Mouse (Mus musculus) hindbrain, embryonic 14.5 days (tissue): ENCODE measurements around the gene Sec22b. TPM values are rescaled to one million over a fixed set of nuclear protein-coding genes. Genes with fewer than 3 reads are reported as not detected.
A peak's percentile ranks its signal among the peaks of the same experiment; 100 is the strongest.

Experiments
- ATAC-seq: fragments of 200-750 bp; cut with Nextera tagmentation; 2 replicates; pipeline ENCODE4 v1.8.0; 2017; ENCODE audit warnings: moderate number of reproducible peaks, mild to moderate bottlenecking, moderate TSS enrichment, moderate library complexity; ENCODE audit not compliant: low FRiP score
- DNase-seq: peaks from one replicate; pipeline ENCODE4 v3.0.0-alpha.2; 2015; ENCODE audit warnings: low spot score
- H3K27ac ChIP-seq: fragments of 300-500 bp; sonication (generic); 2 replicates; pipeline ENCODE4 v1.5.1; 2014; ENCODE audit warnings: mild to moderate bottlenecking, moderate library complexity
- H3K27me3 ChIP-seq: fragments of 300-500 bp; sonication (generic); 2 replicates; pipeline ENCODE4 v1.6.1; 2014; ENCODE audit warnings: mild to moderate bottlenecking, low read length, mixed read lengths; ENCODE audit not compliant: control insufficient read depth, insufficient read depth
- H3K36me3 ChIP-seq: fragments of 300-500 bp; sonication (generic); replicated peaks from 2 replicates; pipeline ENCODE4 v1.6.1; 2014; ENCODE audit not compliant: control insufficient read depth, insufficient read depth
- H3K4me1 ChIP-seq: fragments of 300-500 bp; sonication (generic); replicated peaks from 2 replicates; pipeline ENCODE4 v1.6.1; 2014; ENCODE audit warnings: antibody characterized with exemption, low read length, mixed read lengths; ENCODE audit not compliant: control insufficient read depth, insufficient read depth
- H3K4me2 ChIP-seq: fragments of 300-500 bp; sonication (generic); replicated peaks from 2 replicates; pipeline ENCODE4 v1.6.1; 2014; ENCODE audit warnings: mild to moderate bottlenecking, moderate library complexity
- H3K4me3 ChIP-seq: fragments of 300-500 bp; sonication (generic); replicated peaks from 2 replicates; pipeline ENCODE4 v1.5.1; 2014; ENCODE audit warnings: mild to moderate bottlenecking, low read length
- H3K9ac ChIP-seq: fragments of 300-500 bp; sonication (generic); 2 replicates; pipeline ENCODE4 v1.6.1; 2014
- H3K9me3 ChIP-seq: fragments of 300-500 bp; sonication (generic); 2 replicates; pipeline ENCODE4 v1.6.1; 2016; ENCODE audit warnings: low read length; ENCODE audit not compliant: control insufficient read depth
- WGBS: fragments of 180-500 bp; shearing (Covaris S2); extraction: QIAGEN DNeasy Blood & Tissue Kit; methylation state at CpG from one replicate; pipeline ENCODE4 v1.1.7; 2014; 5-methylcytosine and 5-hydroxymethylcytosine counted together
- polyA plus RNA-seq: library from polyadenylated mRNA; unstranded; fragments of >200 nt; fragmentation: Nextera tagmentation; extraction: Ambion mirVana; gene quantifications from 2 replicates; pipeline ENCODE4 v1.2.1, GENCODE M21; 2014

The Sec22b gene
- 110 and 111 TPM in 2 replicates for polyA plus RNA-seq

DNA sequence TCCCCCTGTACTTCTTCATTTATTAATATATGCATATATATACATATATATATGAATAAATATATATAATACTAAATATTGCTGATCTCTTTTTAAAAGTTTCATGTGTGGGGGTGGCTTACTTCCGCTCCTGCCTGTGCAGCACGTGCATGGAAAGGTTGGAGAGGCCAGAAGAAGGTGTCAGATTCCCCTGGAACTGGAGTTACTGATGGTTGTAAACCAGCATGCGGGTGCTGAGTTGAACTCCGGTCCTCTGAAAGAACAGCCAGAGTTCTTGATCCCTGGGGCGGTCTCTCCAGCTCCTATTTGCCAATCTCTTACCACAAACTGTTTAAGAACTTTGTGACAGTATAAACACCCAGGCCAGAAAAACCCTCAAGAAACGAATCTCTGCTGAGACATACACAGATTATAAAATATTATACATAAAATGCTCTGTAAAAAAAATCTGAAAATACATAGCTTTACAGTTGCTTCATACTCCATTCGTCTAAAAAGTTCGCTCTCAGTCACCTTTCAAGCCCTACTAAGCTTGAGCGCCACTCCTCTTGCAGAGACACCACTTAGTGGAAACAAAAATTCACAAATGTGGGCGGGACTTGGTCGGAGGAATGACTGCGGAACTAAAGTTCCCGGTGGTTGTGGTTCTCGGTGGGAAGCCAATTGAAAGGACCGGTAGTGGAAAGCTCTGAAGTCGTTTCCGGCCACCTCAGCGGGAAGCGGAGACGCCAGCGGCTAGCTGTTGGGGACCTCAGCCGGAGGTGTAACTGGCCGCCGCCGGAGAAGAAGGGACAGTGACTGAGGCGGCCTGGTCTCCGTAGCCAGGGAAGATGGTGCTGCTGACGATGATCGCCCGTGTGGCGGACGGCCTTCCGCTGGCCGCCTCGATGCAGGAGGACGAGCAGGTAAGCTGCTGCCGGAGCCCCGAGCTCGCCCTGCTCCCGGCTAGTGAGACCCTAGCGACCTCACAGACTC is at the start of gene Sec22b:
Sec22b (plus strand) TSS at position 675 of the 975 bp plus-strand sequence.
- Histone ChIP-seq H3K27ac (peak within 1 kb of the TSS; percentile 51; the same call in 1 of the 2 replicates), H3K36me3 (no peaks in the 10 kb centered on the region), H3K4me2 (peak within 1 kb of the TSS; percentile 94), H3K9me3 (no peaks in the 10 kb centered on the region), H3K9ac (peak within 1 kb of the TSS; percentile 98), H3K4me1 (peaks cover 18% of the 10 kb centered on the region), H3K27me3 (no peaks in the 10 kb centered on the region), H3K4me3 (peak within 1 kb of the TSS; percentile 99)
- peak; percentile 95 for DNase-seq
- ATAC-seq = peak; percentile 88
- 6% methylated on average over 41 of the region's 41 CpGs for WGBS

DNA sequence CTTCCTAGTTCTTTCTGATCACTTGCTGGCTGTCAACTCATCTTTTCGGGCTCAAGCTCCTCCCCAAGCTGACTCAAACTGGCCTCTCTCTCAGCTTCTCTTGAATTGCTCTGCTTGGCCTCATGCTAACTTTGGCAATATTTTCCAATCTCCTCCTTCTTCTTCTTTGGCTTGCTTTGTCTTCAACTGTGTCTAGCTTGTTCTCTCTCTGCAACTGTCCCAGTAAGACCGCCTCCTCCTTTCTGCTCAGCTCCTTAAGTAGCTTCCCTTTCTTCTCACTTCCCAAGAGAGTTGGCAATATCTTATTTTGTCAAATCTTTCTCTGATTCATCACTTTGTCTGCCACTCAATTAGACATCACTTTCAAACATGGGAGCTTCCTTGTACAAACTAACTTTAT is 49.2 kb upstream of the Sec22b start:
- Histone ChIP-seq H3K4me3 (no peak overlapping the region), H3K4me2 (no peak overlapping the region), H3K27ac (no peak overlapping the region), H3K4me1 (no peaks in the 10 kb centered on the region), H3K9ac (no peak overlapping the region), H3K27me3 (no peaks in the 10 kb centered on the region), H3K9me3 (no peaks in the 10 kb centered on the region), H3K36me3 (no peaks in the 10 kb centered on the region)
- no peak for ATAC-seq
- WGBS = 87% methylated on average over 2 of the region's 2 CpGs
- no peak for DNase-seq

DNA sequence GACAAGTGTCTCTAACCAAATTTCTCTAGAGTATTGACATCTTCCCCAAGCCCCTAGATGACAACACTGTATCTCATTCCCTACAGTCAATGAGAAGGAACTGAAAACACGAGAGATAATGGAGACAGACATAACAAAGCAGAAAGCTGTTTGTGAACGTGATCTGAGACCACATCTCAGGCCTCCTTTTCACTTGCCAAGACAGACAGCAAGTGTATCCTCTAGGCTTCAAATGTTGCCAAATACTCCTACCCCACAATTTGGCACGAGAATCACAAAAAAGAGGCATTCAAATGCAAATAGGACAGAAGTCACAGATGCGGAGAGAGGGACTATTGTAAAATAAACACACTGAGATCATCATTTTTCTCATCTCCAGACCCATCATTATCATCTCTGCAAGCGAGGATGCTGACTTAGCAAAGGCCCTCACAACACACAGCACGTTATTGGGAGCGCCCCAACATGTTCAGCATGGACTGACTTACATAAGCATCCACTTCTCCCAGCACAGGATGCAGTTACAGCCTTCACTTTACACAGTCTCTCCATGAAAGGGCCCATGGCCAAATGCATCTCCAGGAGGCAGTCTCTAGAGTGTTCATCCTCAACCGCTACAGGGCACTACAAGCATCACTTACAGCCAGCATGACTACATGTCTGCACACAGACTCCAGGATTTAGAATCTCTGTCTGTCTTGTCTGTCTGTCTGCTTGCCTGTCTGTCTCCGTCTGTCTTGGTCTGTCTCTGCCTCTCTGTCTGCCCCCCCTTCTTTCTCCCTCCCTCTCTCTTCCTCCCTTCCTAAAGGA is 46.2 kb upstream of the Sec22b start:
- H3K27ac ChIP-seq = peak overlapping the region; percentile 64
- WGBS = 44% methylated on average over 9 of the region's 9 CpGs
- H3K27me3 ChIP-seq = no peaks in the 10 kb centered on the region
- H3K9me3 ChIP-seq = no peaks in the 10 kb centered on the region
- no peak overlapping the region for H3K4me3 ChIP-seq
- ATAC-seq (no peak), DNase-seq (no peak)
- H3K4me1 ChIP-seq = no peaks in the 10 kb centered on the region
- H3K9ac ChIP-seq = no peak overlapping the region
- no peaks in the 10 kb centered on the region for H3K36me3 ChIP-seq
- H3K4me2 ChIP-seq = no peak overlapping the region

DNA sequence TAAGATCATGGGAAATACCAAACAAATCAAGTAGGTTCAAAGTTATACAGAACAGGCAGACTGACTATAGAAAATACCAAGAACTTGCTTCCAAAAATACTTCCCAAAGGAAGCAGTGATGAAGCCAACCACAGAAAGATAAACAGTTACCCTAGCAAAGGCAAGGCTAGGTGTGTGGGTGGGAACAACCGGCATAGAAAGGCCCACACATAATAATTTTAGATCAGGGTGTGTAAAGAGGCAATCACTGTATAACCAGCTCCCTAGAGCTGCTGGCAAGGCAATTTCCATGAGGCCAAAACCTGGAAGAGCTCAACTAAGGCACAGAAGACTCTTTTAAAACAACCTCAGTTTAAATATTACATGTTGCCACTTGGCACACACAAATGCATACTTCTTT is 41.6 kb upstream of the Sec22b start:
- Histone ChIP-seq H3K9me3 (no peaks in the 10 kb centered on the region), H3K27ac (no peak overlapping the region), H3K4me3 (no peak overlapping the region), H3K4me1 (no peaks in the 10 kb centered on the region), H3K36me3 (no peaks in the 10 kb centered on the region), H3K9ac (no peak overlapping the region), H3K4me2 (no peak overlapping the region), H3K27me3 (no peaks in the 10 kb centered on the region)
- ATAC-seq (no peak), DNase-seq (no peak)
- WGBS = 77% methylated on average over 1 of the region's 1 CpGs

DNA sequence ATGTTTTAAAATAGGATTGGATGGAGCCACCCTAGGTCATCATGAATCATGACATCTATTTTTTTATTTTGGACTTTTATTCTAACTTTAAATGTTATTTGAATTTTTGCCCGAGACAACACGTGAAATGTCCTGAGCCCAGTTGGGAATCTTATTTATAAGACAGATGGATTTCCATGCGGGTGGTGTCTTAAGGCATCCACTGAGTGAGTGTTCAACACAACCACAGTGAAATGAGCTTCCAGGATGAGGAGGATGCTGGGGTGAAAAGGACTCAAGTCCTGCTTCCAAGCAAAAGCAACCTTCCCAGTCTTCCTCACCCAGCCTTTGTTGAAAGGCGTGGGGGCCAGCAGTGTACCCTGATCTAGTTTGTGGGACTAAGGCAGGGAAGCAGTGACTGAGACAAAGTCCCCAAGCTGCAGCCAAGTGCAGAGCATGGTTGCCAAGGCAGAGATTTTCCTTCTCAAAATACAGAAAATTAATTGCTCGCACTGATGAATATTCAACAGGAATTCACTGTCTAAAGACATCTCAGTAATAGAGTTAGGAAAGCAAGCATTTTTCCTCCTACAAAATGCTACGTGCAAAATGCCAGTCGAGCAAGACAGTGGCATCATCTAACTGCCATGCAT is 40.1 kb upstream of the Sec22b start:
- Histone ChIP-seq H3K27ac (no peak overlapping the region), H3K4me1 (no peaks in the 10 kb centered on the region), H3K9ac (no peak overlapping the region), H3K9me3 (no peaks in the 10 kb centered on the region), H3K36me3 (no peaks in the 10 kb centered on the region), H3K27me3 (peaks cover 5% of the 10 kb centered on the region; the same call in 1 of the 2 replicates), H3K4me3 (no peak overlapping the region), H3K4me2 (no peak overlapping the region)
- no peak for DNase-seq
- 88% methylated on average over 7 of the region's 7 CpGs for WGBS
- no peak for ATAC-seq

DNA sequence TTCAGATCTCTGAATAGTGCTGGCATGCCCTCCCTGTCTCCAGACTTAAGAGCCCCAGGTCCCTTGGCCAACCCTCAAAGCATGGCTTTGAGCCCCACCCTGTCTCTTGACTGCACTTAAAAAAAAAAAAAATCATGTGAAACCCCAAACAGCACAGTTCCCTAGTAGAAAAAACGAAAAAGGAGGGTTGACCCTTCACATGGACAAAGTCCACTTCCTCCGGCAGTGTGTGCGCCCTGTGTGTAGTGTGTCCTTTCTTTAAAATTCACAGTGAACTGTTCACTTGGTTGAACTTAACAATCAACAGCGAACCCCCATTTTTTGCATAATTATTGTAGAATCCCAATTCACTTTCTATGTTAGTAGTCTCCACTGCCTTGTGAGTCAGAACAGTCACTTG is 34.3 kb upstream of the Sec22b start:
- ATAC-seq = no peak
- no peaks in the 10 kb centered on the region for H3K9me3 ChIP-seq
- no peak for DNase-seq
- no peak overlapping the region for H3K27ac ChIP-seq
- WGBS = 63% methylated on average over 4 of the region's 4 CpGs
- H3K27me3 ChIP-seq = peaks cover 15% of the 10 kb centered on the region
- peak overlapping the region; percentile 58; the same call in 1 of the 2 replicates for H3K4me3 ChIP-seq
- H3K36me3 ChIP-seq = no peaks in the 10 kb centered on the region
- peak overlapping the region; percentile 95 for H3K4me2 ChIP-seq
- H3K4me1 ChIP-seq = peaks cover 2% of the 10 kb centered on the region; the same call in 1 of the 2 replicates
- no peak overlapping the region; the same call in 1 of the 2 replicates for H3K9ac ChIP-seq

DNA sequence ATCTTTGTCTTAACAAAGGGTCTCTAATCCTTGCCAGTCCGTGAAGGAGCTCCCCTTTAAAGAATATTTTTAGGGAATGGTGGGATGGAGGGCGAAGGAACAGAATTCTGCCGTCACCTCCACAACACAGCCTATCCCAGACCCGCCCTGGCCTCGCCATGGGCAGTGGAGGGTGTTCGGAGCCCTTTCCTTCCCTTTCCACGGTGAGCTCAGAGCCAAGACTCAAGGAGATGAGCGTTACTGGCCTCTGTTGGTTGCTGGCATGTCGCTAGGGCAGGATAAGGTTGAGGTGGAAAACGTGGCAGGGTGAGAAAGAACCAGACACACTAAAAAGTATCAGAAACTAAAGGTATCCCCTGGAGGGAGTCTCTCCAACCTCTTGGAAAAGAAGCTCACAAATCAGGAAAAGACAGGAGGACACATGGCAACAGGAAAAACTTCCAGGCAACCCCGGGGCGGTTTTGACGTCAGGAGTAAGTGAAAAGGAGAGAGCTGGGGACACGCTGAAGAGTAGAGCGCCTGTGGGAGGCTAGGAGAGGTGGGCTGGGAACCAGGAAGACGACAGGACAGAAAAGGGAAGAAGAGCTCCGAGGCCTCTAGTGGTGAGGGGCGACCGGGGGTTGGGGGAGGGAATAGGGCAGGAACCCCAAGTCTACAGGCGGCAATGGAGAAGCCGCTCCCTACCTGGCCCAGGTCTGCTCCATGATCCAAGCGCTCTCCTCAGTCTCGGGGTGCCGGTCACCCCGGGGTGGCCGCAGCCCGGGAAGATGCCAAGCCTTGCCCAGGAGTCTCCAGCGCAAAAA is 33.6 kb upstream of the Sec22b start:
- no peaks in the 10 kb centered on the region for H3K36me3 ChIP-seq
- H3K4me2 ChIP-seq = peak overlapping the region; percentile 95
- no peak overlapping the region for H3K27ac ChIP-seq
- H3K27me3 ChIP-seq = peaks cover 15% of the 10 kb centered on the region
- peak overlapping the region; percentile 58 for H3K4me3 ChIP-seq
- H3K4me1 ChIP-seq = peaks cover 2% of the 10 kb centered on the region; the same call in 1 of the 2 replicates
- under 1% methylated on average over 28 of the region's 28 CpGs for WGBS
- no peak for DNase-seq
- ATAC-seq = peak; percentile 54
- no peaks in the 10 kb centered on the region for H3K9me3 ChIP-seq
- H3K9ac ChIP-seq = peak overlapping the region; percentile 67

DNA sequence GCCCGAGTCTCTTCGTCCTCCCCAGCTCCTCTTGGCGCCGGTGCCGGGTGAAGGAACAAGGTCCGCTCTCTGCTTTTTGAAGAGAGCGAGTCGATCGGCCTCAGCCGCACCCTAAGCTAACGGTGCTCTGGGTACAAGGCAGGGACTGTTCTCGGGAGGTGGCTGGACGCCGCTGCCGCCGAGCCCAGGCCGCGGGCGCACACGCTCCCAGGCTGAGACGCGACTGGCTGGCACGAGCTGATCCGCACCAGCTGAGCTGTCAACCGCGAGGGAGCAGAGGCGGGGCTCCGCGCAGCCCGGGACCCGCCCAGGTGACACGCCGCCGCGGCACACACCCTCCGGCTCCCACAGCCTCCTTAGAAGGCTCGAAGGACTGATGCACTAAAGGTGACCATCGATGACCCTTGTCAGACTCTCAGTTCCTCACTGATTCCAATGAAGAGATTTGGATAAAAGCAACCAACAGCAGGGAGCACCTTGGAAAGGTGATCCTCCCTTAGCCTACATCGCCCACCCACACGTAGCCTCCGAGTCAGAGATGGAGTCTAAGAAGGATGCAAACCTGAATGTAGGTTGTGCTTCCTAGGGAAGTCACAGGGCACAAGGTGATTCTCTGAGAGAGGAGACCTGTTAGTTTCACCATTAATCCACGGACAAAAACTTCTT is 32.8 kb upstream of the Sec22b start:
- peak overlapping the region; percentile 67 for H3K9ac ChIP-seq
- peaks cover 15% of the 10 kb centered on the region for H3K27me3 ChIP-seq
- no peaks in the 10 kb centered on the region for H3K9me3 ChIP-seq
- no peaks in the 10 kb centered on the region for H3K36me3 ChIP-seq
- 3% methylated on average over 42 of the region's 42 CpGs for WGBS
- H3K4me3 ChIP-seq = peak overlapping the region; percentile 58
- ATAC-seq (peak; percentile 91), DNase-seq (peak; percentile 72)
- H3K27ac ChIP-seq = 0 out of 2 replicates have a peak overlapping the region, but pooled peaks have one; percentile 14
- H3K4me1 ChIP-seq = peaks cover 2% of the 10 kb centered on the region; the same call in 1 of the 2 replicates
- H3K4me2 ChIP-seq = peak overlapping the region; percentile 95
